Mouse (Mus musculus): Measurements from ENCODE around the gene Fxyd2. TPM values are rescaled to one million over a fixed set of nuclear protein-coding genes. Genes with fewer than 3 reads are reported as not detected.

Gene Fxyd2
- polyA plus RNA-seq (2015; fragmentation: Nextera tagmentation; extraction: Ambion mirVana): 0.61 and 0.65 TPM in 2 replicates

DNA sequence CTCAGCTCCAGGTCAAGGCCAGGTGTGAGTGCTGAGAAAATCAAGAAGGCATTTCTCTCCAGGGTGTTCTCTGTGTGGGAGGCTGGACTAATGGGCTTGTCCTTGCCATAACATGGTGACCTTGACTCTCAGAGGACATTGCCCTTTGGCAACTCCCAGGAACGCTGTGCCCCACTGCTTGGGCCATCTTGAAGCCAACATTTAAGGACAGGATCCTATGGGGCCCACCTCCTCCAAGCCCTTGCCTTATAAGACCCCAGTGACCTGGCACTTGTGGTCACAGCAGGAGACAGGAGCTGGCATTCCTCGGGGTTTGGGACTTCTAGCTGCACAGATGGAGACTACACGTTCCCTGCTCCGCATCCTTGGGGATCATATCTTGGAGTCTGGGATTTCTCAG lies at the start of gene Fxyd2:
Fxyd2 (plus strand) TSS at position 236 of the 400 bp plus-strand sequence.
- WGBS (ENCODE audit: insufficient replicate concordance): 52% methylated on average over 4 of the region's 4 CpGs
- Histone ChIP-seq H3K4me1 (replicated peaks) (no peaks in the 10 kb centered on the region), H3K9ac (no peak within 1 kb of the TSS), H3K27ac (no peak within 1 kb of the TSS), H3K4me2 (no peak within 1 kb of the TSS), H3K27me3 (peaks cover 32% of the 10 kb centered on the region), H3K36me3 (no peaks in the 10 kb centered on the region), H3K9me3 (replicated peaks) (no peaks in the 10 kb centered on the region), H3K4me3 (replicated peaks) (no peak within 1 kb of the TSS)
- ATAC-seq (ENCODE audit: low read depth) (no peak), DNase-seq (no peak)

DNA sequence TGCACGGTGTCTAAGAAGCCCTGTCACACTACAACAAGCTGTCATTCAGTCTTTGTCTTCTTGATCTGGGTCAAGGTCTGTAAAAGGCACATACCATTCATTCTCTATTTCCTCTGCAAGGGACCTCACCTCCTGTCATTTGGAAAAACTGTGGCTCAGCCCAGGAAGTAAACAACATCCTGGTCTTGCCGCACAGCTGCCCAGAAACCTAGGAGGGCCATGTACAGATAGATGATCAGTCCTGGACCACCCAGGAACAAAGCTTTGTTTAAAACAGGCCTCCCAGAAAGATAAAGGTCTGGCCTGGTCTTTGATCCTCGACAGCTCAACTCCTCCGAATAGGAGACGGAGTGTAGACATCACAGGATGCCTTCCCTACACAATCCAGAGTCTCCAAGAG lies 49.6 kb upstream of the Fxyd2 start:
- no peaks in the 10 kb centered on the region for H3K36me3 ChIP-seq
- WGBS (ENCODE audit: insufficient replicate concordance): 38% methylated on average over 5 of the region's 5 CpGs
- no peaks in the 10 kb centered on the region for H3K4me1 ChIP-seq (replicated peaks)
- H3K9ac ChIP-seq: no peak overlapping the region
- H3K27ac ChIP-seq: no peak overlapping the region
- H3K9me3 ChIP-seq (replicated peaks): no peaks in the 10 kb centered on the region
- no peaks in the 10 kb centered on the region for H3K27me3 ChIP-seq
- no peak overlapping the region for H3K4me3 ChIP-seq (replicated peaks)
- no peak overlapping the region for H3K4me2 ChIP-seq
- ATAC-seq (ENCODE audit: low read depth) (no peak), DNase-seq (no peak)

- H3K9ac ChIP-seq: no peak overlapping the region
- no peak overlapping the region for H3K4me3 ChIP-seq (replicated peaks)
- WGBS (ENCODE audit: insufficient replicate concordance): 67% methylated on average over 2 of the region's 2 CpGs
- DNase-seq (no peak), ATAC-seq (ENCODE audit: low read depth) (no peak)
- H3K9me3 ChIP-seq (replicated peaks): no peaks in the 10 kb centered on the region
- H3K27ac ChIP-seq: no peak overlapping the region
- no peak overlapping the region for H3K4me2 ChIP-seq
- no peaks in the 10 kb centered on the region for H3K36me3 ChIP-seq
- H3K27me3 ChIP-seq: no peaks in the 10 kb centered on the region
- H3K4me1 ChIP-seq (replicated peaks): no peaks in the 10 kb centered on the region
Observed at GRCm38 (mm10) chr9:45355192-45355591, 44.3 kb upstream of the Fxyd2 start.

DNA sequence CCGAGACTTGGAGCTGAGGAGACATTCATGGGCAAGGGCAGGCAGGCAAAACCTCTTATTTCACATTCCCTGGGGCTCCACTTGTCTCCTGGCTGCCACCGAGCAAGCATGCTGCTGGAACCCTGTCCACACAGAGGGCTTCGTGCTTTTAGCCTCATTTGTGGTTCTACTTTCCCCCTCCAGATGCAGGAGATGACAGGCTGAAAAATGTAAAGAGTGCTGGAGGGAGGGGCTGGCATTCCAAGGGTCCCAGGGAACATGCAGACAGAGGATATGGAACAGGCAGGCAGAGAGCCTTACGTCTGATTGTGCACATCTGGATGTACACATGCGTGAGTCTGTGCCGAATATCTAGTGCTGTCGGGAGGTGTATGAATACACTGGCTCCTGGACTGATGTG lies 41.1 kb upstream of the Fxyd2 start:
- Histone ChIP-seq H3K9me3 (replicated peaks) (no peaks in the 10 kb centered on the region), H3K4me1 (replicated peaks) (no peaks in the 10 kb centered on the region), H3K27ac (no peak overlapping the region), H3K4me3 (replicated peaks) (no peak overlapping the region), H3K27me3 (no peaks in the 10 kb centered on the region), H3K4me2 (no peak overlapping the region), H3K9ac (no peak overlapping the region), H3K36me3 (no peaks in the 10 kb centered on the region)
- ATAC-seq (ENCODE audit: low read depth): no peak
- WGBS (ENCODE audit: insufficient replicate concordance): 60% methylated on average over 7 of the region's 7 CpGs
- DNase-seq: no peak

GRCm38 (mm10) chr9:45362051-45362461 lies 37.4 kb upstream of the Fxyd2 start:
- DNase-seq: no peak

GRCm38 (mm10) chr9:45363639-45364214 lies 35.7 kb upstream of the Fxyd2 start:
- Histone ChIP-seq H3K27ac (no peak overlapping the region), H3K4me2 (no peak overlapping the region), H3K27me3 (peaks cover 14% of the 10 kb centered on the region), H3K36me3 (no peaks in the 10 kb centered on the region), H3K4me1 (replicated peaks) (no peaks in the 10 kb centered on the region), H3K9me3 (replicated peaks) (no peaks in the 10 kb centered on the region), H3K4me3 (replicated peaks) (no peak overlapping the region), H3K9ac (no peak overlapping the region)
- DNase-seq: no peak
- no peak for ATAC-seq (ENCODE audit: low read depth)
- WGBS (ENCODE audit: insufficient replicate concordance): 49% methylated on average over 7 of the region's 7 CpGs

More at GRCm38 (mm10) chr9:45362051-45362461, 37.4 kb upstream of the Fxyd2 start:
- Histone ChIP-seq H3K36me3 (no peaks in the 10 kb centered on the region), H3K4me1 (replicated peaks) (no peaks in the 10 kb centered on the region), H3K4me3 (replicated peaks) (no peak overlapping the region), H3K4me2 (no peak overlapping the region), H3K27ac (no peak overlapping the region), H3K9ac (no peak overlapping the region), H3K27me3 (no peaks in the 10 kb centered on the region), H3K9me3 (replicated peaks) (no peaks in the 10 kb centered on the region)
- no peak for ATAC-seq (ENCODE audit: low read depth)
- WGBS (ENCODE audit: insufficient replicate concordance): 44% methylated on average over 2 of the region's 2 CpGs

DNA sequence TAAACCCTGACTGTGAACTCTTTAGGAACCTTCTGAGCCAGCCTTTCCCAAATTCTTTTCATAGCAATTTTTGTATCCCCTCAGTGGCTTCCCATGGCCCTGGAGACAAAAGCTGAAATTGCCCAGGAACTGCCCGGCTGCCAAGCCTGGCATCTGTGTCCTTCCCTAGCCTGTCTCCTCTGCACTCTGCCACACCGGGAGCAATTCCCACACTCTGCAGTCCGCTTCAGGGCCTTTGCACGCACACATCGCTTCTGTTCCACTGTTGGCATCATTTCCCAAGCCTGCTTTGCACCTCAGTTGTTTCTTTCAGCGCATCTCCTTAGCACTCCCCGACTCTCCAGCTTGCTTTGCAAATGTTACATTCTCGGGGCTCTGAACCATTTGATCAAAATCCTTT lies 31.8 kb upstream of the Fxyd2 start:
- no peak overlapping the region for H3K9ac ChIP-seq
- peaks cover 50% of the 10 kb centered on the region for H3K27me3 ChIP-seq
- no peaks in the 10 kb centered on the region for H3K4me1 ChIP-seq (replicated peaks)
- no peak overlapping the region for H3K4me2 ChIP-seq
- ATAC-seq (ENCODE audit: low read depth): no peak
- WGBS (ENCODE audit: insufficient replicate concordance): 57% methylated on average over 8 of the region's 8 CpGs
- H3K4me3 ChIP-seq (replicated peaks): no peak overlapping the region
- no peak for DNase-seq
- H3K36me3 ChIP-seq: no peaks in the 10 kb centered on the region
- no peaks in the 10 kb centered on the region for H3K9me3 ChIP-seq (replicated peaks)
- no peak overlapping the region for H3K27ac ChIP-seq

DNA sequence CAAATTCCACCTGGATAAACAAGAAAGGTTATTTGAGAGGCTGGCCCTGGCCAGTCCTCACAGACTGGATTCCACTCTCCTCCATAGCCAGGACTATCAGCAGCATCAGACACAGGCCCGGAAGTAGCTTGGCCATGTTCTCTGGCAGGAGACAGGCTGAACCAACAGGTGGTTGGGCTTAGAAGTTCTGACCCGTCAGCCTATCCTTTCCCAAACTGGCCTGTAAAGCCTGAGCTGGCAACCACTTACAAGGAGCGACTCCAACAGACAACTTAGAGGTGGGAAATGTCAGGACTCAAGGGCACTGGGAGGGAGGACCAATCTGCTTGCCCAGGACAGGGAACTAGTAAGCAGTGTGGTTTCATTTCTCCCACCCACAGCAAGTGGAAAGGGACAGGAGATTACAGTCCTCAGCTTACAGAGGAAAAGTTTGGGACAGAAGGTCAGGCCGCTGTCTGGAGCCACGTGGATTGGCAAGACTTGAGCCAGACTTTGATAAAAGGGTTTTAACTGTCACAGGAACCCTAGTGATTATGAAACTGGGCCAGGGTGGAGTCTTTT lies 31.0 kb upstream of the Fxyd2 start:
- ATAC-seq (ENCODE audit: low read depth) (no peak), DNase-seq (no peak)
- Histone ChIP-seq H3K27ac (no peak overlapping the region), H3K9ac (no peak overlapping the region), H3K27me3 (peaks cover 50% of the 10 kb centered on the region), H3K9me3 (replicated peaks) (no peaks in the 10 kb centered on the region), H3K36me3 (no peaks in the 10 kb centered on the region), H3K4me2 (no peak overlapping the region), H3K4me1 (replicated peaks) (no peaks in the 10 kb centered on the region), H3K4me3 (replicated peaks) (no peak overlapping the region)
- 40% methylated on average over 5 of the region's 5 CpGs for WGBS (ENCODE audit: insufficient replicate concordance)

GRCm38 (mm10) chr9:45370117-45370561 lies 29.3 kb upstream of the Fxyd2 start, which contains the start of gene Fxyd6:
Gene Fxyd6, plus strand, starts transcription at chr9:45370185.
- peak within 1 kb of the TSS; percentile 38 for H3K4me3 ChIP-seq (replicated peaks)
- no peak within 1 kb of the TSS for H3K27ac ChIP-seq
- no peak for DNase-seq
- H3K4me2 ChIP-seq: peak within 1 kb of the TSS; percentile 57
- 0 out of 2 replicates have a peak within 1 kb of the TSS, but pooled peaks have one; percentile 10 for H3K9ac ChIP-seq
- ATAC-seq (ENCODE audit: low read depth): no peak
- peaks cover 50% of the 10 kb centered on the region for H3K27me3 ChIP-seq
- no peaks in the 10 kb centered on the region for H3K9me3 ChIP-seq (replicated peaks)
- no peaks in the 10 kb centered on the region for H3K36me3 ChIP-seq
- WGBS (ENCODE audit: insufficient replicate concordance): 3% methylated on average over 28 of the region's 28 CpGs
- H3K4me1 ChIP-seq (replicated peaks): no peaks in the 10 kb centered on the region

DNA sequence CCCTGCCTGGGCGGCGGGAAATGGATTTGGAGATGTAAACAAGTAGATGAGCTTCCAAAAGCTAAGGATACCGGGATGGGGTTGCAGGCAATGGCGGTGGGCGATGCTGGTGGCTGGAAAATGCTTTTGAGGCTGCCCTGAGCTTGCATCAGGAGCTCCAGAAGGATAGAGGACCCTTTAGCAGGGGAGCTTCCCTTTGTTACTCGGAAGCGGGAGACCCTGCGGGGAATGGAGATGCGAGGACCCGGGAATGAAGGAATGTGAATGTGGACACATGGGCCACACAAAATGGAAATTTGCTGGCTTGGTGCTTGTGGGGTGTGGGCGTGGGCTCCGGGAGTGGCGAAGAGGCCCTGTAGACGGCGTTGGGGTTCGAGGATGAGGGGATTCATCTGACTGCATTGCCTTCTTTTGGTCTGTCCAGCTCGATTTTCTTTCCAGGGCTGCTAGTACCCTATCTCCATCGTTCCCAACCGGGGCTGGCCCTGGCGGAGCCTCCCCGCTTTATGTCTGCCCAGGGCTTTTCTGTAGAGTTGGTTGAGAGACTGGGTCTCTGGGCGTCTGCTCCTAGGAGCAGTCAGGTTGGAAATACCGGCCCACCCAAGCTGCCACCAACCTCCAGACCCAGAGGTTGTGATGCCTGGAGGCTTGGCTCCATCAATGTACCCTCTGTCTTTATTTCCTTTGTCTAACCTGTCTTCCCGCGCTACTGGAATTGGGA lies 28.7 kb upstream of the Fxyd2 start:
- Histone ChIP-seq H3K4me2 (peak overlapping the region; percentile 57), H3K4me3 (replicated peaks) (peak overlapping the region; percentile 38), H3K36me3 (no peaks in the 10 kb centered on the region), H3K9ac (no peak overlapping the region), H3K27me3 (peaks cover 50% of the 10 kb centered on the region), H3K27ac (no peak overlapping the region), H3K4me1 (replicated peaks) (no peaks in the 10 kb centered on the region), H3K9me3 (replicated peaks) (no peaks in the 10 kb centered on the region)
- ATAC-seq (ENCODE audit: low read depth) (no peak), DNase-seq (no peak)
- WGBS (ENCODE audit: insufficient replicate concordance): 16% methylated on average over 25 of the region's 25 CpGs

- no peaks in the 10 kb centered on the region for H3K9me3 ChIP-seq (replicated peaks)
- no peak for ATAC-seq (ENCODE audit: low read depth)
- H3K4me1 ChIP-seq (replicated peaks): no peaks in the 10 kb centered on the region
- no peak overlapping the region for H3K4me3 ChIP-seq (replicated peaks)
- 0 out of 2 replicates have a peak overlapping the region, but pooled peaks have one; percentile 57 for H3K4me2 ChIP-seq
- H3K9ac ChIP-seq: no peak overlapping the region
- H3K36me3 ChIP-seq: no peaks in the 10 kb centered on the region
- H3K27ac ChIP-seq: no peak overlapping the region
- WGBS (ENCODE audit: insufficient replicate concordance): 32% methylated on average over 2 of the region's 2 CpGs
- peaks cover 50% of the 10 kb centered on the region for H3K27me3 ChIP-seq
- no peak for DNase-seq
Observed at GRCm38 (mm10) chr9:45371337-45371707, 28.1 kb upstream of the Fxyd2 start.

Measured in liver, embryonic 13.5 days (tissue).